Mouse (Mus musculus): ENCODE measurements around the gene Arhgap28. TPM values are rescaled to one million over a fixed set of nuclear protein-coding genes. Genes with fewer than 3 reads are reported as not detected.

Gene Arhgap28
- polyA plus RNA-seq, 1 experiment from 2014 or later: 81.3 TPM

DNA sequence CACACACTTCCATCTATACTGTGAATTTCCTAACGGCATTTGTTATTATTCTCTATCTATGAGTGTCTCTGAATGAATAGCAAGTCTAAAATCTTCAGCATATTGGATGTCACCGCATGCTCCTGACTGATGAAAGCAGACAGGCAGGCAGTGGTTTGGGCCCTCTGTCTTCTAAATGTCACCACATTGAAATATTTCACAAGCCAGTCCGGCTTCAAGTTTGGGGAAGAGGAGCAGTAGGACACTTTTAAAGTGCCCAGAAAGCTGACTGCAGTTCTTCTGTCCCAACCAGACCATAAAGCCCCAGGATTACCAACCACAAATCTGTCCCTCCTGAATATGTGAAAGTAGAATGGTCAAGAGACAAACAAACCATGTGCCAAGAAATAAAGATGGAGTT lies 73.5 kb downstream of the Arhgap28 start:
- 85% methylated on average over 3 of the region's 3 CpGs for WGBS

DNA sequence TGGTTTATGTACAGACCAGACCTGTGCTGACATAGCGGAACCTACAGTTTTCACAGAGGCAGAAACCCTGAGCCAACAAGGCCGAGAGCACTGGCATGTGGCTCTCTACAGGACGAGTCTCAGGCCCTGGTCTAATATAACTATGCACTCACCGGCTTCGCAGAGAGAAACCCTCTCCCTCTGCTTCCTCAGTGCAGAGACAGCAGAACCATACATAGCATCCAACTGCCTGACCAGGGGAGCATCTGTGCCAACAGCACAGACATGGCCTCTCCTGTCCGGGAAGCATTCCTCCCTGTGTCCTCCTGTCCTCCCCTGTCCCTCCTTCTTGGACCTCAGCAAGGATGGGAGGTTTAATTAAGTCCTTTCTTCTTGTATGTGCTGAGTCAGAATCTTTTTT lies 75.6 kb downstream of the Arhgap28 start:
- H3K4me3 ChIP-seq: no peak overlapping the region
- peaks cover 22% of the 10 kb centered on the region for H3K36me3 ChIP-seq
- no peak for ATAC-seq (ENCODE audit: insufficient number of reproducible peaks, insufficient read depth, low FRiP score, low TSS enrichment)
- H3K4me1 ChIP-seq: peaks cover 3% of the 10 kb centered on the region; the same call in 1 of the 2 replicates
- H3K4me2 ChIP-seq (replicated peaks): no peak overlapping the region
- H3K9me3 ChIP-seq: no peaks in the 10 kb centered on the region
- no peaks in the 10 kb centered on the region for H3K27me3 ChIP-seq
- 85% methylated on average over 6 of the region's 6 CpGs for WGBS
- H3K27ac ChIP-seq: no peak overlapping the region
- H3K9ac ChIP-seq: no peak overlapping the region

More for the DNA sequence above, 73.5 kb downstream of the Arhgap28 start:
- no peak overlapping the region for H3K4me3 ChIP-seq
- H3K27ac ChIP-seq: no peak overlapping the region
- peaks cover 25% of the 10 kb centered on the region for H3K36me3 ChIP-seq
- no peak for ATAC-seq (ENCODE audit: insufficient number of reproducible peaks, insufficient read depth, low FRiP score, low TSS enrichment)
- H3K4me1 ChIP-seq: peaks cover 3% of the 10 kb centered on the region; the same call in 1 of the 2 replicates
- H3K9me3 ChIP-seq: no peaks in the 10 kb centered on the region
- H3K4me2 ChIP-seq (replicated peaks): no peak overlapping the region
- no peak overlapping the region for H3K9ac ChIP-seq
- no peaks in the 10 kb centered on the region for H3K27me3 ChIP-seq

DNA sequence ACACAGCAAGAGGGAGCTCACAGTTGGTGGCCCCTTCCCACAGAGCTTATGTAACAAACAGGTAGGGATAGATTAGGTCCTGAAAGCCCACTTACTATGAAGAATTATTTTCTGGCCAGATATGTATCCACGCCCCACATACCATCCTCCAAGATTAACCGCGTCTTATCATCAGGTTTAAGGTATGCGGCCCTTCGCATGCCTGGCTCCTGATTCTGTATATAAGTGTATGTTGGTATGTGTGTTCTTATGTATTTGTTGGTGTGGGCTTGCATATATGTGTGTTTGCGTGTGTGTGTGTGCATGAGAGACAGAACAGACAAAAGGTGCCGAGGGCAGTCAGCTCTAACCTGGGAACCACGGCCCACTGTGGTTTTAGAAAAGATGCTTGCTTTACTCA lies 76.1 kb downstream of the Arhgap28 start:
- no peak overlapping the region for H3K4me3 ChIP-seq
- ATAC-seq (ENCODE audit: insufficient number of reproducible peaks, insufficient read depth, low FRiP score, low TSS enrichment): no peak
- no peaks in the 10 kb centered on the region for H3K9me3 ChIP-seq
- WGBS: 94% methylated on average over 8 of the region's 8 CpGs
- peaks cover 3% of the 10 kb centered on the region; the same call in 1 of the 2 replicates for H3K4me1 ChIP-seq
- no peak overlapping the region for H3K27ac ChIP-seq
- H3K36me3 ChIP-seq: peaks cover 18% of the 10 kb centered on the region
- H3K27me3 ChIP-seq: no peaks in the 10 kb centered on the region
- H3K4me2 ChIP-seq (replicated peaks): no peak overlapping the region
- no peak overlapping the region for H3K9ac ChIP-seq

DNA sequence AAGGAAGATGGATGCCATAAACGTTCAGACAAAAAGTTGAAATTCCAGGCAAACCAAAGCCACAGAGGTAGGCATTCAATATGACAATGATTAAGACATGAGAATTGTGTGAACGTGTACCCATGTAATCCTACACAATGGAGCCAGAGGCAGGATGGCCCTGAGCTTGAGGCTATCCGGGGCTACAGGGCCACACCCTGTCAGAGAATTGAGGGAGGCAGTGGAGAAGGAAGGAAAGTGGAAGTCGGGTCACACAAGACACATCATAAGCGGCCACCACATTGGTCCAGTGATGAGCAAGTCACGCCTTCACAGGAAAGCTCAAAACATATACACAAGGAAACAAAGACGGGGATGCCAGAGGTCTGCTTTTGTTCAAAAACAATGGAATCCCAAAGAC lies 84.0 kb downstream of the Arhgap28 start:
- no peak overlapping the region for H3K9ac ChIP-seq
- H3K9me3 ChIP-seq: no peaks in the 10 kb centered on the region
- H3K4me1 ChIP-seq: no peaks in the 10 kb centered on the region
- ATAC-seq (ENCODE audit: insufficient number of reproducible peaks, insufficient read depth, low FRiP score, low TSS enrichment): no peak
- H3K27me3 ChIP-seq: no peaks in the 10 kb centered on the region
- 85% methylated on average over 7 of the region's 7 CpGs for WGBS
- 0 out of 2 replicates have a peak, but pooled peaks cover 4% of the 10 kb centered on the region for H3K36me3 ChIP-seq
- no peak overlapping the region for H3K4me2 ChIP-seq (replicated peaks)
- H3K27ac ChIP-seq: no peak overlapping the region
- H3K4me3 ChIP-seq: no peak overlapping the region

DNA sequence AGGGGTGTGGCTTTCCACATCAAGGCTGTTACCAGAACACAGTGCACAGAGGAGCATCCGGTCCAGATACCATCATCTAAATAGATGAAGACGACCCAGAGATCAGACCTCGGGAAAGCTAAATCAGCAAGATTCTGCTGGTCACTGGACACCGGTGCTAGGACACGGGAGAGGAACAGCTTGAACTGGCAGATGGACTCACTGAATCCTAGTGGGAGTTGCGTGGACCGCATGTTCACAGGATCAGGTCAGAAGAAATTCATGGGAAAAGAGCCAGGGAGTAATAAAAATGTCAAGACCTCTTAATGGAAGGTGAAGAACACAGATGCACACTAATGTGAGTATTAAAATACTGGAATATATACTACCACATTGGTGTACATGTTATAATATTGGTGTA lies 85.7 kb downstream of the Arhgap28 start:
- no peak overlapping the region for H3K4me3 ChIP-seq
- no peak overlapping the region for H3K4me2 ChIP-seq (replicated peaks)
- no peak for ATAC-seq (ENCODE audit: insufficient number of reproducible peaks, insufficient read depth, low FRiP score, low TSS enrichment)
- no peak overlapping the region for H3K27ac ChIP-seq
- 88% methylated on average over 7 of the region's 7 CpGs for WGBS
- no peak overlapping the region for H3K9ac ChIP-seq
- H3K27me3 ChIP-seq: no peaks in the 10 kb centered on the region
- H3K4me1 ChIP-seq: peaks cover 4% of the 10 kb centered on the region; the same call in 1 of the 2 replicates
- no peaks in the 10 kb centered on the region for H3K9me3 ChIP-seq
- 0 out of 2 replicates have a peak, but pooled peaks cover 6% of the 10 kb centered on the region for H3K36me3 ChIP-seq

DNA sequence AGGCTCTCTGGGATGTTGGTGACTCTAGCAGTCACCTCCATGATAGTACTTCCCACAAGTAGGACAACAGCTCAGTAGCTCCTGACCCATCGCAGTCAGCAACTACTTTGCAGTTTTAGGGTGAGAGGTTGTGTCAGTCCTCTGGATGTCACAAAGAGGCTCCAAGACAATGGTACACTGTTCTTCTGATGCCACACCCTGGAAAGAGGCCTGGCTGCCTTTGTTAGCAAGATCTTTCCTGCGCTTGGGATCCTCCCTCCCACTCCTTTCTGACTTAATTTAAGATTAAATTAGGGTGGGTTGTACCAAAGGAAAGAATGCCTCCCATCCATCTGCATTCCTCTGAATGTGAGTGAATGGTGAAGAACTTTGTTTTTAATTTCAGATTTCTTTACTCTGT lies 87.0 kb downstream of the Arhgap28 start:
- WGBS: 80% methylated on average over 2 of the region's 2 CpGs
- Histone ChIP-seq H3K4me1 (peaks cover 13% of the 10 kb centered on the region), H3K9me3 (no peaks in the 10 kb centered on the region), H3K4me2 (replicated peaks) (no peak overlapping the region), H3K36me3 (0 out of 2 replicates have a peak, but pooled peaks cover 6% of the 10 kb centered on the region), H3K27me3 (no peaks in the 10 kb centered on the region), H3K4me3 (no peak overlapping the region), H3K27ac (no peak overlapping the region), H3K9ac (no peak overlapping the region)
- ATAC-seq (ENCODE audit: insufficient number of reproducible peaks, insufficient read depth, low FRiP score, low TSS enrichment): no peak

DNA sequence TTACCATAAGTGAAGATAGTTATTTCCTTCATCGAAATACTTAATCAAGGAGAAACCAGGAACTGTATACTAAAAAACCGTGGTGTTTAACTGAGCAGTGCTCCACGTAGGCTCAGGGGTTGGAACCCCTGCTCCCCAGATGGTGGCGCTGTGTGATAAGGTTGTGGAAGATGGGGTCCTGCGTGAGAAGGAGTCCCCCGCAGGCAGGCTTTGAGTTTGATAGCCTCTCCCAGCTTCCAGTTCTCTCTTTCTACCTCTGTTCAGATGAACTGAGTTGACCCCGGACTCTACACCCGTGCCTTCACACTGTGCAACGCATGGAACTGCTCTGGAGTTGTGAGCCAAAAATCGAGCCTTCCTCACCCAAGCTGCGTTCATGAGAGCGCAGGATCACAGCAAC lies 91.3 kb downstream of the Arhgap28 start:
- H3K4me1 ChIP-seq: peaks cover 29% of the 10 kb centered on the region
- 0 out of 2 replicates have a peak, but pooled peaks cover 6% of the 10 kb centered on the region for H3K36me3 ChIP-seq
- no peaks in the 10 kb centered on the region for H3K9me3 ChIP-seq
- WGBS: 55% methylated on average over 12 of the region's 12 CpGs
- peak overlapping the region; percentile 51; the same call in 1 of the 2 replicates for H3K27ac ChIP-seq
- no peak; the same call in 1 of the 2 replicates for ATAC-seq (ENCODE audit: insufficient number of reproducible peaks, insufficient read depth, low FRiP score, low TSS enrichment)
- H3K4me3 ChIP-seq: no peak overlapping the region
- H3K27me3 ChIP-seq: no peaks in the 10 kb centered on the region
- H3K4me2 ChIP-seq (replicated peaks): no peak overlapping the region
- H3K9ac ChIP-seq: no peak overlapping the region

DNA sequence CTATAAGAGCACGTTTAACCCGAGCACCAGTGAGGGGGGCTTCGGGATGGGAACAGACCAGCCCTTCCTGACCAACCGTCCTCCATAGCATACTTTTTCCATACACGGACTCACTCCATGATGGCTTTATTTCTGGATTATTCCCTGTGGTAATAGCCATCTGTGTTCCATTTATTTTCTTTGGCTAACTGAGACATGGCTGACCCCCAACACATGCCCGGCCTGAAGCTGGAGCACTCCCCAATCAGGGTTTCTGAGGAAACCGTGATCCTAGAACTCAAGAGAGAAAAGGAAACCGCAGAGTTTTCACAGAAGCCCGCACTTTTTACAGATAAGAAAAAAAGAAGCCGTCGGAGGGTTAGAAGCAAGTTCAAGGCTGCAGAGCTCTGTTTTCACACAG lies 91.9 kb downstream of the Arhgap28 start:
- ATAC-seq (ENCODE audit: insufficient number of reproducible peaks, insufficient read depth, low FRiP score, low TSS enrichment): no peak
- Histone ChIP-seq H3K4me1 (peaks cover 32% of the 10 kb centered on the region), H3K27me3 (no peaks in the 10 kb centered on the region), H3K4me3 (no peak overlapping the region), H3K9ac (no peak overlapping the region), H3K36me3 (0 out of 2 replicates have a peak, but pooled peaks cover 6% of the 10 kb centered on the region), H3K9me3 (no peaks in the 10 kb centered on the region), H3K27ac (peak overlapping the region; percentile 51), H3K4me2 (replicated peaks) (no peak overlapping the region)
- 49% methylated on average over 11 of the region's 11 CpGs for WGBS

DNA sequence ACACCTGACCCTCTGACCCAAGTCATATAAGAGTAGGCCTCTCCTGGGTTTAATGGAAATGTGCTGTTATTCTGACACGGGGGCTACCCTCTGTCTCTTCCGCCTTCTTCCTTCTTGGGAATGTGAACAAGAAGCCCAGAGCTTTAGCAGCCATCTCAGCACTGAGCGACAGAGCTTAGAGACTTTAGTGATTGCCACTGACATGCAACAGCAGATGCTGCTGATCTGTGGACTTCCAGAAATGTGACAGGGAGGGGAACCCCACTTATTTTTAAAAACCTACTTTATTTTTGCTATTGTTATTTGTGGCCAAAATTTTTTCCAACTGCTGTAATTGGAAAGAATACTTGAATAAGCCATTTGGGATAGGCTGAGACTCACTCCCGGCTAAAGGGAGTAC lies 95.4 kb downstream of the Arhgap28 start:
- H3K4me2 ChIP-seq (replicated peaks): no peak overlapping the region
- no peaks in the 10 kb centered on the region for H3K9me3 ChIP-seq
- no peak overlapping the region for H3K9ac ChIP-seq
- no peak for ATAC-seq (ENCODE audit: insufficient number of reproducible peaks, insufficient read depth, low FRiP score, low TSS enrichment)
- H3K27me3 ChIP-seq: no peaks in the 10 kb centered on the region
- H3K36me3 ChIP-seq: no peaks in the 10 kb centered on the region
- no peak overlapping the region for H3K4me3 ChIP-seq
- H3K4me1 ChIP-seq: peaks cover 32% of the 10 kb centered on the region
- WGBS: 72% methylated on average over 4 of the region's 4 CpGs
- no peak overlapping the region for H3K27ac ChIP-seq

DNA sequence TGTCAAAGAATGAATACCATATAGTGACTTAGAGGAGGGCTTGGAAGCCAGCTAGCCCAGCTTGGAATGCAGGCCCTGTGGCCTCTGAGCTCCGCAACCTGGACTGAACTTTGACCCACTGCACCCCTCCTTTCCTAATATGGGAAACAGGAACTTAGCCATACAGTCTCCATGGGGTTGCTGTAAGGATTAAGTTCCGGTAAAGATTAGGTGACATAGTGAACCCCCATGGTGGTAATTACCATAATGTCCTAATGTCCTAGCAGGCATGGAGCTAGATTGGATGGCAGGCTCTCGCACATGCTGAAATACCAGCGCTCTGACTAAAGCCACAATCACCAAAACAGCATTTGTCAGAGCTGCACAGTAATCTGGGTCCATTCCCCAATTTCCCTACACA lies 95.8 kb downstream of the Arhgap28 start:
- no peak overlapping the region for H3K9ac ChIP-seq
- peaks cover 29% of the 10 kb centered on the region for H3K4me1 ChIP-seq
- H3K27ac ChIP-seq: no peak overlapping the region
- no peaks in the 10 kb centered on the region for H3K27me3 ChIP-seq
- H3K9me3 ChIP-seq: no peaks in the 10 kb centered on the region
- 69% methylated on average over 4 of the region's 4 CpGs for WGBS
- no peaks in the 10 kb centered on the region for H3K36me3 ChIP-seq
- H3K4me3 ChIP-seq: no peak overlapping the region
- no peak overlapping the region for H3K4me2 ChIP-seq (replicated peaks)
- no peak for ATAC-seq (ENCODE audit: insufficient number of reproducible peaks, insufficient read depth, low FRiP score, low TSS enrichment)

DNA sequence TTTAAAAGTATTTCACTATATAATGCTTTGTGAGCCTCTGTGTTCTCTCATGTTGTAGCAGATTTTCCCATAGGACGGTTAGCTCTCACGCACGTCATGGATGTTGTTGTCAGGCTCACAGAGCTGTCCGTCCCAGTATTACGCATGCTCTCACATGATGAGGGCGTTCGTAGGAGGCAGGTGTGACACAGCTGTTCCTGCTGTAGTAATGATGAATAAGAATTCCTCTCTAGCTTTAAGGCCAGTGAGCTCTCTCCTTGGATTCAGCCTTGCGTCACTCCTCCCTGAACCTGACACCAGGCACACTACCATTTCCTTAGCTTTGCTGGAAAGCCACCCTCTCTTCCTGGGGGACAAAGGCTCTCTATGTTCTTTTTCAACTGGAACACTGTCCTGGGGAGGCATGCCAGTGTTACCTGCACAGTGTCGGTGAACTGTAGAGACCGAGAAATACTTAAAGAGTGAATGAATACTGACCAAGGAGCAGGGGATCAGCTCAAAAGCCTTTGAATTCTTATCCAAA lies 96.3 kb downstream of the Arhgap28 start:
- no peak for ATAC-seq (ENCODE audit: insufficient number of reproducible peaks, insufficient read depth, low FRiP score, low TSS enrichment)
- Histone ChIP-seq H3K27ac (no peak overlapping the region), H3K4me3 (no peak overlapping the region), H3K4me1 (peaks cover 26% of the 10 kb centered on the region), H3K9ac (no peak overlapping the region), H3K36me3 (no peaks in the 10 kb centered on the region), H3K27me3 (no peaks in the 10 kb centered on the region), H3K4me2 (replicated peaks) (no peak overlapping the region), H3K9me3 (no peaks in the 10 kb centered on the region)
- WGBS: 72% methylated on average over 10 of the region's 10 CpGs

DNA sequence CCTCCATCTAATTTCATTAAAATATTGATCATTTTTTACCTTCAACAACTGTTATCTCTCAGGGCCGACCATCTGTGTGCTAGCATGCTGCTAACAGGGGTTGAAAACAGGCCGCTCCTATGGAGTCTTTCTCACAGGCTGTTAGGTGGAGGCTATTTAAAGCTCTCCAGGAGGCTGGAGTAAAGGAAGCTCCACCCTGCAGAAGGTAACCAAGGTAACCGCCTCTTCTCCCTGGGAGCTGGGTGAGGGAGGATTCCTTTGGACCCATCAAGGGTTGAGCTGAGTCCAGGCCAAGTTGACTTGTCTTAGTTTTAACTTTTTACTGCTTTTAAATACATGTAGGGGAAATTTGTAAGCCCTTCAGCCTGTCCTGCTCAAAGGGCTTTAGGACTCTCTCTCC lies 97.7 kb downstream of the Arhgap28 start:
- WGBS: 74% methylated on average over 3 of the region's 3 CpGs

More for the DNA sequence above, 97.7 kb downstream of the Arhgap28 start:
- ATAC-seq (ENCODE audit: insufficient number of reproducible peaks, insufficient read depth, low FRiP score, low TSS enrichment): no peak
- Histone ChIP-seq H3K27ac (no peak overlapping the region), H3K27me3 (no peaks in the 10 kb centered on the region), H3K9me3 (no peaks in the 10 kb centered on the region), H3K4me3 (no peak overlapping the region), H3K9ac (no peak overlapping the region), H3K36me3 (no peaks in the 10 kb centered on the region), H3K4me2 (replicated peaks) (no peak overlapping the region), H3K4me1 (peaks cover 17% of the 10 kb centered on the region)

Measured in embryonic facial prominence, embryonic 12.5 days (tissue).